Mouse (Mus musculus) telencephalon, adult 2 months (tissue): ENCODE results near the gene Zbp1.

Experiments used
- DNase-seq: peaks from one replicate; pipeline ENCODE4 v3.0.0-alpha.2; 2011; ENCODE audit warnings: low read depth, low spot score

Gene Zbp1

DNA sequence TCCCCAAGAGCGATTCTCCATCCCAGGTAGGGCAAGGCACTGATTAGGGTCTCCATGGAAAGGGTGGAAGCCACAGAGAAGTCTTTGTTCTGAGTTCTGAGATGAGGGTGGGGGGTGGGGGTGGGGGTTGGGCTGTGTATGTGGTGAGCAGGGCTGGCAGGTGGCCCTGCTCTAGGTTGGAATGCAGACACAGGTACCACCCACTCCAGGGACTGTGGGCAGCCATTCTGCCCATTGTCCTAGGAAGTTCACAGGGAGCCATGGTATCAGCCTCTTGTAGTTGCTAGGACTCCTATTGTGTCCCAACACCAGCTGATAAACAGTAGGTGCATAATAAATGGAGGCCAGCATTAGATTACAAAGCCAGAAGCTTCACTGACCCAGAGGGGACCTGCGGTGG lies 28.5 kb upstream of the Zbp1 start:
- no peak for DNase-seq

GRCm38 (mm10) chr2:173246688-173247087 lies 28.0 kb upstream of the Zbp1 start:
- no peak for DNase-seq

- no peak for DNase-seq
These were observed 26.5 kb upstream of the Zbp1 start for GRCm38 (mm10) chr2:173245258-173245657.

DNA sequence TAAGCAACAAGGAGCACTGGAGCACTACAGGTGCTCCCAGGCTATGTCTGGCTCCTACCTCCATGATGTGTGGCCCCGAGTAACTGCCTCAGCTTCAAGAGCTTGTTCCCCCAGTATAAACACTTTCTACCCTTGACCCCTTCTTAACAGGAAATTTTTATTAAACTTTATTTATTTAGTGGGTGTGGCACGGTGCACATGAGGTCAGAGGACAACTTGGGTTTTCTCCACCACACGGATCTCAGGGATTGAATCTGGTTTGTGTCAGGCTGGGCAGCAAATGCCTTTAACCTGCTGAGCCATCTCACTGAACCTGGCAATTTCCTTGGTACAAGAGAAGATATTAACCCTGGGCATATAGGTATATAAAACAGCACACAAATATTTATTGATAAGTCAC lies 25.4 kb upstream of the Zbp1 start:
- DNase-seq = no peak

- DNase-seq = no peak
These were observed 24.9 kb upstream of the Zbp1 start for GRCm38 (mm10) chr2:173243616-173244015.

GRCm38 (mm10) chr2:173242874-173243273 lies 24.2 kb upstream of the Zbp1 start:
- no peak for DNase-seq

- no peak for DNase-seq
These were observed 22.0 kb upstream of the Zbp1 start for GRCm38 (mm10) chr2:173240738-173241137.

DNA sequence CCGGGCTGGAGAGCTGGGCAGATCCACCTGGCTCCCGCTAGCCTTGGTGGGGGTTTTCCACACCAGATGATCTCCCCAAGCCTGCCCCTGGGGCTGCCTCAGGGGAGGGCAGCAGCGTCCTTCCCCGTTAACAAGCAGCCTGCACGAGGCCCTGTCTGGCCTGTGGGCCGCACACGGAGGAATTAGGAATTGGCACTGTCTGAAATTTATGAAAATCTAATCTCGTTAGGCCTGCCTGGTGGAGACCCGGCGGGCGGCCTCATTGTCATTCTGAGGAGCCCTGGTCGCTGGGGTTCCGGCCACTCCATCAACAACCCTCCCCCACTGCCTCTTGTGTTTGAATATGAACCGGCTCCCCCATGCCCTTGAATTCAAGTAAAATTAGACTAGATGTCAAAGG lies 19.8 kb upstream of the Zbp1 start:
- DNase-seq = no peak

DNA sequence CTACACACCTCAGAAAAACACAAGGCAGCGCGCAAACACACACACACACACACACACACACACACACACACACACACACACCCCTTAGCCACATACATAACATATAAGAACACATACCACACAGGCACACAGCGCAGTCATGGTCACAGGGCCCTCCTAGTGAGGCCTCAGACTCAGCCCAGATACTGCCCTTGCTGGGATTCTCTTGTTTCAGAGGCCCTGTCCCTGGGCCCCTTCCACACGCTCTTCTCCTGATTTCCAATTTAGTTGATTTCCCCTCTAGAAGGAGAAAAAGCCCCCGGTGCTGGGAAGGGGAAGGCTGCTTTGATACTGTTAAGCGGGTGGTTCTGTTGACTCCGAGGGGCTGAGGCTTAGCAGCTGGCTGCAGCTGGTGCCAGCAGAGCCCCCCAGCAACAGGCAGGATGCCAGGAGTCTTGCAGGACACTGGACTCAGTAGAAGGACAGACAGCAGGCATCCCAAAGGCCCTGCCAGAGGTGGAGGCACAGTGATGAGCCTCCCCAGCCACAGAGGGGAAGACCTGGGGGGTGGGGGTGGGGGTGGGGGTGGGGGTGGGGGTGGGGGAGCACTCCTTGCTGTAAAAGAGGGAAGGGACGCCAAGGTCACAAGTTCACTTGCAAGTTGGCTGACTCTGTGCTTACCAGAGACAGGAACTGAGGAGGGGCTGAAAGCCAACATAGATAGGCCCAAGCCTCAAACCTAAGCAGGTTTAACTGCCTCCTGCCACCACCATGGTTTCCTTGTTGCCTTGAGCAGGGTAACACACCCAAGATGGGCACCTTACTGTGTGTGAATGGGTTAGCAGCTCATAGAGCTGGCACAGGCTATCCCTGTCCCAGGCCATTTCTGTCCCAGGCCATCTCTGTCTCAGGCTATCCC lies 17.0 kb upstream of the Zbp1 start:
- DNase-seq = no peak

- no peak for DNase-seq
These were observed 14.0 kb upstream of the Zbp1 start for GRCm38 (mm10) chr2:173232766-173233099.

DNA sequence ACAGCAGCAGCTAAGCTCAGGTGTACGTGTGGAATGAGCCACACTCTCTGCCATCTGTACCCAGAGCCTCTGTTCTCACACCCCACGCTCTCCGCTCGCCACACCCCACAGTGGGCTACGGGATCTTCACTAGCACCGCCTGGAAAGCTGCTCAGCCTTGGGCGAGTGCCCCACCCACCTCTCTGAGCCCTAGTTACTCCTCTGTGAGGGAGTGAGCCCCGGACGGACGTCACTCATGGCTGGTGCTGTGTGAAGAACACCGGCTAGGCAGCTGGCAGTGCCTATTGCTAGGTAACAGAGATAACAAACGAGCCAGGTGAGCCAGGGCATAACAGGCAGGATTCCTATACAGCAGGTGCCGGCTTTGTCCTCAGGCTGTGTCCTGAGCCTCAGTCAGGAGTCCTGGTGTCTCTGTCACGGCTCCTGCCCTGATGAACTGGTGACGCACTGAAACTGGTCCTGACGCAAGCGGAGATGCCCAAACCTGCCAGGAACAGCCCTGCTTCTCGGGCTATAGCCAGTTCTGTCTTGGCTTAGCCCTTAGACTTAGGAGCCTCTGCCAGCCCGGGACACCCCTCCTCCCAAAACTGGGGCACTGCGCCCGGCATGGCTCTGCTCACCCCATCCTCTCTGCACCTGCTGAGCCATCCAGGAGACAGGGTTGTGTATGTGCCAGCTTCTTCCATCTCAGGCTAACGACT lies 13.5 kb upstream of the Zbp1 start:
- no peak for DNase-seq

DNA sequence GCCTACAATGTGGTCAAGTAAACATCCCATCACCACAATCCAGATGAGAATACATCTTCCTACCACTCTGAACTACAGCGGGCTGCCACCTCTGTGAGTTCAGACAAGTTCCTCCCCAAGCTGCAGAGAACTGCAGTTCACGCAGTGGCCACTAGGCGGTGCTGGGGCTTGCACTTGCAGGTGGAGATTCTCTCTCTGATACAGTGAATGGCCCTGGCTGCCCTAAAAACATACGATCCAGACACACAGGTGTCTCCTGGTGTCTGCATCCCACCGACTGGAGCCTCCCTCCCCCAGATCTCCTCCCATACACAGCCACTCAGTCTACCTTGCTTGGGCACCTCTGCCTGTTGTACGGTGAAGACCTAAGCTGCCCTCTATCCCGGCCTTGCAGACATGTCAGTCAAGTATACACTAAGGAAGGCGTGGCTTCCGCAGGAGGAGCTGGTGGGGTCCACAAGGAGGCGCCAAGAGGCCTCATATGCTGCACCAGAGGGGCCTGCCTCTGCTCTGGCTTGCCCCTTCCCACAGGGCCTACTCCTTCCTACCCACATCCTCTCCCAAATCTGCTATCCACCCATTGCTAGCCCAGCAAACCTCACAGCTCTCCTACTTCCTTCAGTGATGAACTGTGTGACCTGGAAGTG lies 11.0 kb upstream of the Zbp1 start:
- DNase-seq = no peak

DNA sequence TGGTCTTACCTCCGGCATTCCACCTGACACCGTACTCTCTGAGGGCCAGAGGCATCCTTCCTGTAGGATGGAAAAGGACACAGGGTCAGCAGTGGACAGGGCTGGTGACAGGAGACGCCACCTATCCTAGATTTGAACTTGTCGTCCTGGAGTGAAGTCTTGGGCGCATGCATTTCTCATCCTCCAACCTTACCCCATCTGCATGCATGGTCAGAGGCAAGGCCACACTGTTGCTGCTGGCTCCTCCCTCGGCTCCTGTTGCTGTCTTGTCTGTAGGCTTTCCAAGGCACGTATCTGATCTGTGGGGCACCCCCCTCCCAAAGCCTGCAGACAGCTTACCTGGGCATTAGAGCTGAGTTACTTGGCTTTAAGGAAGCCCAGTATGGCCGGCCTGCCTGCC lies 9.8 kb upstream of the Zbp1 start:
- no peak for DNase-seq

DNA sequence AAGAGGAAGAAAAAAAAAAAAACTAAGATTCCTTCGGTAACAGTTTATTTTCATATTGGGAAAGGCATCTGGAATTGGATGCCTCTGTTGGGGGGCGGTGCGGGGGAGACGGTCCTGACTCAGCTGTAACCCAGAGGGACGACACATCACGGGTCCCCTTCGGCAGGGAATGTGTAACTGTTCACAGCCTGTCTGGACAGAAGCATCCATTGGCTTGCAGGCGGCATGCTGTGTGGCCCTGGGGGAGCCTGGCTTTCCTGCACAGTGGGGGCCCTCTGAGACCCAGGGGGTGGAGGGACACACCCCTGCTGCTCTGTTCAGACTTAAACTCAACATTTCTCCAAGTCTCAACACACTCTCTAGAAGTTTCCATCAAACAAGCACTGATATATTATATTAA lies 8.1 kb upstream of the Zbp1 start:
- DNase-seq = no peak

- DNase-seq = no peak
These were observed 7.2 kb upstream of the Zbp1 start for GRCm38 (mm10) chr2:173225906-173226305.

- no peak for DNase-seq
These were observed 6.1 kb upstream of the Zbp1 start for GRCm38 (mm10) chr2:173224832-173225231.

- DNase-seq = no peak
These were observed 5.4 kb upstream of the Zbp1 start for GRCm38 (mm10) chr2:173224097-173224496.

DNA sequence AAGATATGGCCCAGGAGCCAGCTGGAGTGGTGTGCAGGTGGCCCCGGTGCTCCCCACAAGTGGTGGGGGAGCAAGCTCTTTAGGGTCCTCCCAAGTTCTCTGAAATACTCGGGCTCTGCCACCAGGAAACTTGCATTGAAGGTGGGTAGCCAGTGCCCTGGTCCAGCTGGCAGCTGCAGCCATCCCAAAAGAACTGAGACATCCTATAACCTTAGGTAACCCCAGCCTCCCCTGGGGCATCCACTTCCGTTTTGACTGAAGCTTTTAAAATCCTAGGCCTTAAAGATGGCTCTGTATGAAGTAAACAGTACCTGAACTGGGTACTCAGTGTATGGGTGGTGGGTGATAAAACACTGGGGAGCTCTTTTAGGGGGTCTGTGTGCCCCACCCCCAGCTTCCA lies 4.8 kb upstream of the Zbp1 start:
- DNase-seq = no peak

GRCm38 (mm10) chr2:173220754-173221153 lies 2.0 kb upstream of the Zbp1 start:
- no peak for DNase-seq

DNA sequence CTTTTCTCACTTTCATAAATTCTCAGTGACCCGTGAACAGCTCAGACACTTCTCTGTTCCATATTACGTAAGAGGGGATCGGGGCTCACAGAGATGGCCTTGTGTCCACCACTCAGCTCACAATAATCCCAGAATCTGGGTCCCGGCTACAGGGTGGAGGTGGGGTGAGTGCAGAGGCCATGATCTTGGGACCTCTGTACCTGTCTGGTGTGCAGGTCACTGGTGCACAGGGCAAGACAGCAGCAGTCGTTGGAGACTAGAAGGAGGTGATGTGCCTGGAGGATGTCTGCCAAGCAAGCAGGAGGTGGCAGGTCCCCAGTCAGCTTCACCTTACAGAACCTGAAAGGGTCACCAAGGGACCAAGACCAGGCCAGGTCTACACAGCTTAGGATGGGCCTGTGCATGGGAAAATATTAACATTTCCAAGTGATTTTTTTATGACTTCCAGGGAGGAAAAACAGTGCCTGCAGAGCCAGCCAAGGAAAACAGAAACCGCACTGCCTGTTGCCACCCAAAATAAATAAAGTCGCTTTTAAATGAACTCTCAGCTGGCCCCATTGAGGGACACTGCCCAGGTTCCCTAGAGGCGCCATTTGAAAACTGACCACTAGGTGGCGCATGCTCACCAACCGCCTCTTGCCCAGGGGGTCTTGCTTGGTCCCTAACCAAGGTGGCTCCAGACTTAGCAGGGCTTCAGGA lies 682 bp upstream of the Zbp1 start:
- no peak for DNase-seq

- no peak for DNase-seq
These were observed 912 bp downstream of the Zbp1 start for GRCm38 (mm10) chr2:173217763-173218258.

- DNase-seq = no peak
These were observed 1.5 kb downstream of the Zbp1 start for GRCm38 (mm10) chr2:173217246-173217645.
